Mouse (Mus musculus) intestine, embryonic 16.5 days (tissue): ENCODE results near the gene Ippk. TPM values are rescaled to one million over a fixed set of nuclear protein-coding genes. Genes with fewer than 3 reads are reported as not detected.

Source experiments
- ATAC-seq: fragments of 200-750 bp; cut with Nextera tagmentation; 2 replicates; pipeline ENCODE4 v1.8.0; 2017; ENCODE audit warnings: moderate TSS enrichment, moderate library complexity
- H3K27ac ChIP-seq: fragments of 300-500 bp; sonication (generic); 2 replicates; pipeline ENCODE4 v1.5.1; 2014; ENCODE audit warnings: mild to moderate bottlenecking, low read length
- H3K27me3 ChIP-seq: fragments of 300-500 bp; sonication (generic); replicated peaks from 2 replicates; pipeline ENCODE4 v1.6.1; 2014; ENCODE audit warnings: low read length, control low read depth, mixed read lengths; ENCODE audit not compliant: control insufficient read depth, insufficient read depth
- H3K36me3 ChIP-seq: fragments of 300-500 bp; sonication (generic); 2 replicates; pipeline ENCODE4 v1.6.1; 2014; ENCODE audit warnings: low read length, control low read depth; ENCODE audit not compliant: control insufficient read depth, insufficient read depth
- H3K4me1 ChIP-seq: fragments of 300-500 bp; sonication (generic); 2 replicates; pipeline ENCODE4 v1.6.1; 2014; ENCODE audit warnings: low read length, control low read depth, mixed read lengths; ENCODE audit not compliant: control insufficient read depth, insufficient read depth
- H3K4me2 ChIP-seq: fragments of 300-500 bp; sonication (generic); 2 replicates; pipeline ENCODE4 v1.6.1; 2014; ENCODE audit warnings: low read depth, low read length, control low read depth
- H3K4me3 ChIP-seq: fragments of 300-500 bp; sonication (generic); 2 replicates; pipeline ENCODE4 v1.5.1; 2014; ENCODE audit warnings: mild to moderate bottlenecking, low read length
- H3K9ac ChIP-seq: fragments of 300-500 bp; sonication (generic); 2 replicates; pipeline ENCODE4 v1.6.1; 2014; ENCODE audit warnings: low read depth, low read length
- H3K9me3 ChIP-seq: fragments of 300-500 bp; sonication (generic); 2 replicates; pipeline ENCODE4 v1.6.1; 2016; ENCODE audit warnings: low read length, control low read depth; ENCODE audit not compliant: control insufficient read depth
- WGBS: fragments of 180-500 bp; shearing (Covaris S2); extraction: QIAGEN DNeasy Blood & Tissue Kit; methylation state at CpG from one replicate; pipeline ENCODE4 v1.1.7; 2014; 5-methylcytosine and 5-hydroxymethylcytosine counted together
- polyA plus RNA-seq: library from polyadenylated mRNA; unstranded; fragments of >200 nt; fragmentation: Nextera tagmentation; extraction: Ambion mirVana; gene quantifications from 2 replicates; pipeline ENCODE4 v1.2.1, GENCODE M21; 2015

Ippk gene
- polyA plus RNA-seq = 18.0 and 19.9 TPM in 2 replicates

DNA sequence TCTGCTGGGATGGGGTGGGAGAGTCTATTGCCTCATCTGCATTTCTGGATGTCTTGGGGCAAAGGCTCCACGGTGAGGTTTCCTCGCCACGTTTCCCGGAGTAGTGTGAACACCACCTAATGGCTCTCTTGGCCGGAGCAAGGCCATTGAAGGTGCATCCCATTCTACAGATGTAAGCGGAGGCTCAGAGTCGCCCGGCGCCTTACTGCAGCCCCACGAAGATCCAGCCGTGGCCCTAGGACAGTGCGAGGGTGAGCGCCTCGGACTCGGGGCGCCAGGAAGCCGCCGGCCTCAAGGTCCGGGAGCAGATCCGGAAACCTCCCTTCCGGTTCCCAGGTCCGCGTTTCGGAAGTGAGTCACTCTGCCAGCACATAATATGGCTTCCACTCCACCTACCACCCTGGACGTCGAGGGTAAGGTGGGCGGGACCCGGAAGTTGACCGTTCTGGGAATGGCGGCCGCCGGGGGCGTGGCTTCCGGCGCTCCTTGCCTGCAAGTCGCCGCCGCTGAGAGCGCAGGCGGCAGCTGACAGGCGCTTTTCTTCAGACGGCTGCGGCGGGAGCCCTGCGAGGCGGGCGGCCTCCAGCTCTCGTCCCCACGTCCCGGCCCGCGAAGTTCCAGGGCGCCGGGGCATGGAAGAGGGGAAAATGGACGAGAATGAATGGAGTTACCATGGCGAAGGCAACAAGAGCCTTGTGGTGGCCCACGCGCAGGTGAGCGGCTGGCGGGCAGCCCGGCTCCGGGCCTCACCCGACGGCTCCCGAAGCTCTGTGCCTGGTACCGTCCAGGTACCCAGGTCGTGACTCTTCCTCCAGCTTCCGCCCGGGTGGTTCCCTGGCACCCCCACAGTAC lies at the start of gene Ippk:
Gene Ippk, plus strand, starts transcription at position 496 of the 852 bp plus-strand sequence.
- no peaks in the 10 kb centered on the region for H3K36me3 ChIP-seq
- peak within 1 kb of the TSS; percentile 91 for H3K4me2 ChIP-seq
- no peaks in the 10 kb centered on the region for H3K27me3 ChIP-seq
- peak; percentile 98 for ATAC-seq
- peak within 1 kb of the TSS; percentile 90 for H3K9ac ChIP-seq
- peak within 1 kb of the TSS; percentile 93 for H3K4me3 ChIP-seq
- peaks cover 19% of the 10 kb centered on the region for H3K4me1 ChIP-seq
- H3K27ac ChIP-seq = peak within 1 kb of the TSS; percentile 88
- H3K9me3 ChIP-seq = no peaks in the 10 kb centered on the region
- under 1% methylated on average over 68 of the region's 69 CpGs for WGBS

DNA sequence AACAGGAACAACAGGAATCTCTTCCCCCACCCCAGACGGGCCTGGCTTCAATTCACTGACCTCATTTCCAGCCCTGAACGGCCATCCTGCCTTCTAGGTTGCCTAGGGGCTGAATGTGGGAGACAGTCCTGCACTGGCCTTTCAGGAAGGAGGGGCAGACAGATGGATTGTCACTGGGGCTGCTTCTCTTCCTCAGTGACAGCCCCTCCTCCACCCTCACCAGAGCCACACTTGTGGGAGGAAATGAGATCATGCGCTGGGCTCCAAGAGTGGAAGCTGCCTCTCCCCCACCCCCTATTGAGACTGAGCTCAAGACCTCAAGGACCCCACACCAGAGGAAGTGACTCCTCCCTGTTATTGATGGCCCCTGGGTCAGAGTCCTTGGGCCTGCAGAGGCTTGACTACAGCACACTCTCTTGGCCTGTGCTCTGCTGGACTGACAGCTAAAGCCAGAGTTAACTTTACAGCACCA lies 49.6 kb upstream of the Ippk start:
- H3K4me2 ChIP-seq = no peak overlapping the region
- no peaks in the 10 kb centered on the region for H3K9me3 ChIP-seq
- H3K4me3 ChIP-seq = no peak overlapping the region
- no peaks in the 10 kb centered on the region for H3K27me3 ChIP-seq
- peak; percentile 84 for ATAC-seq
- H3K4me1 ChIP-seq = peaks cover 26% of the 10 kb centered on the region
- peaks cover 8% of the 10 kb centered on the region for H3K36me3 ChIP-seq
- H3K9ac ChIP-seq = peak overlapping the region; percentile 24
- peak overlapping the region; percentile 47 for H3K27ac ChIP-seq
- 20% methylated on average over 3 of the region's 3 CpGs for WGBS

DNA sequence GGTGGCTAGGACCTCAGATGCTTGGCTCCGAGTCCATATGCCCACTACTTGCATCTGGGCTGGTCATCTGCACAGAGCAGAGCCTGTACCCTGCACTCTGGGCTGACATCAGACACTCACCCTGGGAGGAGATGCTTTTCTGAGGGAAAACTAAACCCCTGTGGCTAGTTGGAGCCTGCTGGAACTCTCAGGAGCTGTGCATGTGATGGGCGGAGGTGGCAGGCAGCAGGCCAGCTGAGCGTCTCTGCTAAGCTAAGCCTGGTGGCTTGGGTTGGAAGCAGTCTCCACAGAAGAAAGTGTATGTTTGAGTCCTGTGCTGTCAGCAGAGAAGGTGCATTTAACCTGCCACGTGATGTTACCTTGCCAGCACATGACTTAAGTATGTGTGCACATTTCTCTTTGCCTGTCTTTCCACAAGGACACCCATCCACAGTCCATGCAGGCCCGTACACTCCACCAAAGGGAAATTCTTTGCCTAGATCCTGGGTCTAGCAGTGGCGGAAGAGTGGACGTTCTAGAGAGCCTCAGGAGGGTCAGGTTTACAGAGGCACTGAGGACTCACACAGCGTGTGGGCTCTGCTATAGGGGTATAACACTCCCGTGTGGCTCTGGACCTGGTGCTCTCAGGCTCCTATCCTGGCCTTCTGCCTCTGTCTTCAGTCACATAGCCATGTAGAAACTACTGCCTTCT lies 48.5 kb upstream of the Ippk start:
- Histone ChIP-seq H3K27me3 (no peaks in the 10 kb centered on the region), H3K9ac (peak overlapping the region; percentile 10; the same call in 1 of the 2 replicates), H3K4me2 (no peak overlapping the region), H3K36me3 (peaks cover 8% of the 10 kb centered on the region), H3K4me3 (no peak overlapping the region), H3K4me1 (peaks cover 26% of the 10 kb centered on the region), H3K9me3 (no peaks in the 10 kb centered on the region), H3K27ac (peak overlapping the region; percentile 47; the same call in 1 of the 2 replicates)
- ATAC-seq = no peak
- WGBS = 87% methylated on average over 9 of the region's 9 CpGs

DNA sequence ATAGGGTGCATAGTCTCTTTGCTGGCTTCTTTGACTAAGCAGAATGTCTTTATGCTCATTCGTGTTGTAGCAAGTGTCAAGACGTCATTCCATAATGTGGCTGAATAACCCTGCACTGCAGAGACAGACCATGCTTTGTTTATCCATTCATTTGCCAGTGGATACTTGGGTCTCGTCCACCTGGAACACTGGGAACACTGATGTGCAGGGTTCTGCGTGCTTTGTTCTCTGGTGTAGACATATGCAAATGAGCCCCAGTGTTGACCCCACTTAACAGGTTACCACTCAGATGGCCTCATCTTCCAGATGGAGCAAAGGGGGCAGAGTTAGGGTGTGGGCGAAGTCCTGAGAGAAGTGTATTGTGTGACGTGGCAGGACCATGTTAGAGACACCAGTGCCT lies 46.7 kb upstream of the Ippk start:
- ATAC-seq = no peak
- H3K36me3 ChIP-seq = peaks cover 21% of the 10 kb centered on the region
- WGBS = 52% methylated on average over 6 of the region's 6 CpGs

DNA sequence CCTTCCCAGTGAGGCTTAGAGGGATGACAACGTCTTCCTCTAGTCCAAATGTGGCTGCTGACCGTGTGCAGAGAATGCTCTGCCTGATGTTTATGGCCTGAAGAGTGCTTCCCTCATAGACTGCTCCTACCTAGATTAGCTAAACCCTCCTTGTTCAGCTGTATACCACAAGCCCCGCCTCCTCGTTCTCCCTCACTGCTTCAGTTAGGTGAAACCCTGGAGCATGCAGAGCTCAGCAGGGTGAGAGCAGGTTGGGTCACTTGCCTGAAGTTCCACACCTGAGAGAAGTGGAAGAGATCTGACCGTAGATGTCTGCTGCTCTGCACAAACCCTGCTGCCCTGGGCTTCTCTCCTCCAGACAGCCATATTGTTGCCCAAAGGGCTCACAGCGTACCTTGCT lies 46.3 kb upstream of the Ippk start:
- WGBS = 69% methylated on average over 6 of the region's 6 CpGs
- H3K4me3 ChIP-seq = no peak overlapping the region
- H3K9ac ChIP-seq = no peak overlapping the region
- no peaks in the 10 kb centered on the region for H3K9me3 ChIP-seq
- peaks cover 20% of the 10 kb centered on the region for H3K36me3 ChIP-seq
- peaks cover 22% of the 10 kb centered on the region for H3K4me1 ChIP-seq
- no peak overlapping the region for H3K27ac ChIP-seq
- H3K27me3 ChIP-seq = no peaks in the 10 kb centered on the region
- no peak overlapping the region for H3K4me2 ChIP-seq
- 0 out of 2 replicates have a peak, but pooled peaks have one; percentile 36 for ATAC-seq

More for the DNA sequence above, 46.7 kb upstream of the Ippk start:
- Histone ChIP-seq H3K9me3 (no peaks in the 10 kb centered on the region), H3K4me2 (no peak overlapping the region), H3K9ac (no peak overlapping the region), H3K4me3 (no peak overlapping the region), H3K27me3 (no peaks in the 10 kb centered on the region), H3K4me1 (peaks cover 22% of the 10 kb centered on the region), H3K27ac (no peak overlapping the region)

DNA sequence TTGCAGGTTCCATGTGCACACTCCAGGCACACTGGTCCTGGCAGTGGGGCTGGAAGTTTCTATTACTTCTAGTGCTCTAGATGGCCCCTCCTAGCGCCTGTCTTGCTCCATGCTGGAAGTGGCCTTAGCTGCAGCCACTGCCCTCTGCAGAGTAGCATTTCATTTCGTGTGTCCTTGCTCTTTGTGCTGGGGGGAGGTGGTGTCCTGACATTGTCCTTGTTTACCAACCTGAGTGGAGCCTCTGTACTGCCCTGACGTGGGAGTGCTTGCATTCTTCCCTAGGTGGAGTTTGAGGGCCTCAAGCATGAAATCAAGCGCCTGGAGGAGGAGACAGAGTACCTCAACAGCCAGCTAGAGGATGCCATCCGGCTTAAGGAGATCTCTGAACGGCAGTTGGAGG lies 43.4 kb upstream of the Ippk start:
- Histone ChIP-seq H3K9ac (no peak overlapping the region), H3K4me1 (peaks cover 5% of the 10 kb centered on the region; the same call in 1 of the 2 replicates), H3K36me3 (peaks cover 26% of the 10 kb centered on the region), H3K27me3 (no peaks in the 10 kb centered on the region), H3K27ac (no peak overlapping the region), H3K9me3 (no peaks in the 10 kb centered on the region), H3K4me3 (no peak overlapping the region), H3K4me2 (no peak overlapping the region)
- WGBS = 76% methylated on average over 6 of the region's 6 CpGs
- ATAC-seq = no peak

DNA sequence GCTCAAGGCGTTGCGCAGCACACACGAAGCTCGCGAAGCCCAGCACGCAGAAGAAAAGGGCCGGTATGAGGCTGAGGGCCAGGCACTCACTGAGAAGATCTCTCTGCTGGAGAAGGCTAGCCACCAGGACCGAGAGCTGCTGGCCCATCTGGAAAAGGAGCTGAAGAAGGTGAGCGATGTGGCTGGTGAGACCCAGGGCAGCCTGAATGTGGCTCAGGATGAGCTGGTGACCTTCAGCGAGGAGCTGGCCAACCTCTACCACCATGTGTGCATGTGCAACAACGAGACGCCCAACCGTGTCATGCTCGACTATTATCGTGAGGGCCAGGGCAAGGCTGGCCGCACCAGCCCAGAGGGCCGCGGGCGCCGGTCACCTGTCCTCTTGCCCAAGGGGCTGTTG lies 41.7 kb upstream of the Ippk start:
- Histone ChIP-seq H3K4me3 (no peak overlapping the region), H3K9me3 (no peaks in the 10 kb centered on the region), H3K27me3 (no peaks in the 10 kb centered on the region), H3K4me1 (peaks cover 2% of the 10 kb centered on the region; the same call in 1 of the 2 replicates), H3K27ac (no peak overlapping the region), H3K9ac (no peak overlapping the region), H3K4me2 (no peak overlapping the region), H3K36me3 (peaks cover 33% of the 10 kb centered on the region)
- ATAC-seq = no peak
- WGBS = 95% methylated on average over 20 of the region's 20 CpGs

DNA sequence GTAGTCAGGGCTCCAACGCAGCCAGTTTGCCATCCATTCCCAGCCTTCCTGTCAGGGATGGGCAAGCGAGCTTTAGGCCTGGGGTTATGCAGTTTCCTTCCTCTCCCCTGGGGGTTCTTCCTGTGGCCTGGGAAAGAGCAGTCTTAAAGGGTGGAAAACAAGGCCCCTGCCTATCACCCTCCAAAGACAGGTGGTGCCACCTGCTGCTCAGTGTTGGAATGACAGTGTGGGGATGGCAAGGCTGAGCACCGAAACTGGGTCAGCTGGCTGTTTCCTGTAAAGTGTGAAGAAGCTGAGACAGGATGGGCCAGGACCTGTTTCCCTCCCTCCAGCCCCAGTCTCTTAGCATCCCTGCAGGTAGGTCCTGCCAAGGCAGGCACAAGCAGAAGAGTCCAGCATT lies 39.8 kb upstream of the Ippk start:
- Histone ChIP-seq H3K4me3 (no peak overlapping the region), H3K9ac (no peak overlapping the region), H3K27ac (no peak overlapping the region), H3K27me3 (no peaks in the 10 kb centered on the region), H3K9me3 (no peaks in the 10 kb centered on the region), H3K4me2 (no peak overlapping the region), H3K36me3 (peaks cover 30% of the 10 kb centered on the region), H3K4me1 (no peaks in the 10 kb centered on the region)
- peak; percentile 61 for ATAC-seq
- WGBS = 27% methylated on average over 3 of the region's 3 CpGs

DNA sequence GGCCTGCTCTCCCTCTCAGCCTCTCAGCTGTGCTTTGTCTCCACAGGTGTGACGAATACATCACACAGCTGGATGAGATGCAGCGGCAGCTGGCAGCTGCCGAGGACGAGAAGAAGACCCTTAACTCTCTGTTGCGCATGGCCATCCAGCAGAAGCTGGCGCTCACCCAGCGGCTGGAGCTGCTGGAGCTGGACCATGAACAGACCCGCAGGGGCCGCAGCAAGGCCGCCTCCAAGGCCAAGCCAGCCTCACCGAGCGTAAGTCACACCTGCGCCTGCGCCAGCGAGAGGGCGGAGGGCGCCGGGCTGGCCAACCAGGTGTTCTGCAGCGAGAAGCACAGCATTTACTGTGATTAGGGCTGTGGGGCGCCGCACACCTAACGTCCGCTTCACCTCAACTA lies 38.1 kb upstream of the Ippk start:
- H3K27me3 ChIP-seq = no peaks in the 10 kb centered on the region
- H3K36me3 ChIP-seq = peaks cover 31% of the 10 kb centered on the region

More for the DNA sequence above, 38.1 kb upstream of the Ippk start:
- 90% methylated on average over 23 of the region's 23 CpGs for WGBS
- Histone ChIP-seq H3K27ac (no peak overlapping the region), H3K4me1 (no peaks in the 10 kb centered on the region), H3K9me3 (no peaks in the 10 kb centered on the region), H3K4me3 (no peak overlapping the region), H3K9ac (no peak overlapping the region), H3K4me2 (no peak overlapping the region)
- no peak for ATAC-seq
